Mouse (Mus musculus): Measurements from ENCODE around the gene Ugt1a1. TPM values are rescaled to one million over a fixed set of nuclear protein-coding genes. Genes with fewer than 3 reads are reported as not detected.
"Not testable (repeated sequence)": the region's sequence is repeated elsewhere in the genome, so short reads cannot be mapped to it uniquely, and the experiment has no call there.

Ugt1a1 gene
- not detected in 2 replicates for total RNA-seq (2014; rRNA removed)
- polyA plus RNA-seq (2015; fragmentation: Nextera tagmentation; extraction: Ambion mirVana): not detected in 2 replicates

DNA sequence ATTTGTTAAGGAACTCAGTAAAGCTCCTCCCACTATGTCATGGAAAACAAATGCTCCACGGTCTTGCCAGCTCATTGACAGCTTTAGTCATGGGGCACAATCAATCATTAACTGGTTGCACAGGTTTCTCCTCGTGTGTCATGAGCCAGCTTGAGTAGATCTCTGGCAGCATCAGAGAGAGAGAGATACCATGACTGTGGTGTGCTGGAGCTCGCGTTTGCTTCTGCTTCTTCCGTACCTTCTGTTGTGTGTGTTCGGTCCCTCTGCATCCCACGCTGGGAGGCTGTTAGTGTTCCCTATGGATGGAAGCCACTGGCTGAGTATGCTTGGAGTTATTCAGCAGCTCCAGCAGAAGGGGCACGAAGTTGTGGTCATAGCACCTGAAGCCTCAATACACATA lies at the start of gene Ugt1a1:
Gene Ugt1a1 (plus strand): TSS at position 148 of the 400 bp plus-strand sequence.
- Histone ChIP-seq H3K27ac (ENCODE audit: low read depth, low read length) (no peak within 1 kb of the TSS), H3K9ac (replicated peaks; ENCODE audit: low read length, poor library complexity, severe bottlenecking) (no peak within 1 kb of the TSS), H3K4me3 (ENCODE audit: low read depth, low read length) (no peak within 1 kb of the TSS), H3K36me3 (ENCODE audit: insufficient read depth, low read length) (no peaks in the 10 kb centered on the region), H3K4me2 (ENCODE audit: low read depth, low read length, poor library complexity, severe bottlenecking) (no peak within 1 kb of the TSS), H3K27me3 (ENCODE audit: insufficient read depth, low read length) (no peaks in the 10 kb centered on the region), H3K4me1 (ENCODE audit: insufficient read depth, low read length) (no peaks in the 10 kb centered on the region), H3K9me3 (ENCODE audit: low read length) (peaks cover 51% of the 10 kb centered on the region)
- TF ChIP-seq CTCF (IDR thresholded peaks at IDR 0.05): no peak
- DNase-seq (ENCODE audit: low spot score) (peak; percentile 8), ATAC-seq (ENCODE audit: low FRiP score) (0 out of 2 replicates have a peak, but pooled peaks have one; percentile 8)
- 69% methylated on average over 8 of the region's 8 CpGs for WGBS

DNA sequence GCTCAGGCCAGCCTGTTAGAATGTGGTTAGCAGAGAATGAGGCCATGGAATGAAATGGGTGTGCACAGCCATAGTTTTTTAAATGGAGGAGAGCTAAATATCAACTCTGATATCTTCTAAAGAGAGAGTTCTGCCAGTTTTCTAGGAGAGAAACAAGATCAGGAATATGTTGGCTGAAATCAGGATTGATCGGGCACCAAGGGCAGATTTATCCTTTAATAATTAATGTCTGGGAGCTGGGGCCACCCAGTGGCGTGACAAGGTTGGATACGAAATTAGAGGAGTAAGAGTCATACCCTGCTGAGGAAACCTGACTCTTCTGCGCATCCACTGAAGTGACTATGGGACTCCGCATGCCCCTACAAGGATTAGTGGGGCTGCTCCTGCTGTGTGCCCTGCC lies 46.0 kb upstream of the Ugt1a1 start, which contains the start of gene Ugt1a5:
Gene Ugt1a5 (plus strand): TSS at position 302 of the 400 bp plus-strand sequence.
- no peak for DNase-seq (ENCODE audit: low spot score)
- 83% methylated on average over 5 of the region's 5 CpGs for WGBS
- Histone ChIP-seq H3K36me3 (ENCODE audit: insufficient read depth, low read length) (no peaks in the 10 kb centered on the region), H3K27ac (ENCODE audit: low read depth, low read length) (no peak within 1 kb of the TSS), H3K4me1 (ENCODE audit: insufficient read depth, low read length) (no peaks in the 10 kb centered on the region), H3K27me3 (ENCODE audit: insufficient read depth, low read length) (no peaks in the 10 kb centered on the region), H3K9ac (replicated peaks; ENCODE audit: low read length, poor library complexity, severe bottlenecking) (no peak within 1 kb of the TSS), H3K4me3 (ENCODE audit: low read depth, low read length) (no peak within 1 kb of the TSS), H3K4me2 (ENCODE audit: low read depth, low read length, poor library complexity, severe bottlenecking) (no peak within 1 kb of the TSS), H3K9me3 (ENCODE audit: low read length) (no peaks in the 10 kb centered on the region)
- no peak for TF ChIP-seq CTCF (IDR thresholded peaks at IDR 0.05)
- ATAC-seq (ENCODE audit: low FRiP score): no peak

DNA sequence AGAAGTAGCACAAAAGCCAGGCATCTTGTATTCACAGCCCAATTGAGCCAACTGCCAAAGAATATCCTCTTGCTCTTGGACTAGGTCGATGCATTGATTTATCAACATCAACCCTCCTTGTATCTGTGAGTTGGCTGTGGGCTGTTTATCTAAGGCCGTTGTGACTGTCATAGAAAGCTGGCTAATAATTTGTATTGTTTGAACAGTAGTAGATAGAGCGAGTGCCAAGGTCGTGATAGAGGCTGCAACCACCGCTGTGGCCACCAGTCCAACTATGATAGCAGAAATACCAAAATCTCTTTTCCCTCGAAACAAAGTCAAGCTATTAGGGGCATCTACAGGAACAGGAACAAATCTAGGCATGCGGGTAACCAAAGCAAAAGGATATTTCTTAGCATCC lies 39.6 kb upstream of the Ugt1a1 start:
- not testable (repeated sequence) for DNase-seq (ENCODE audit: low spot score); H3K4me1 ChIP-seq (ENCODE audit: insufficient read depth, low read length); H3K4me3 ChIP-seq (ENCODE audit: low read depth, low read length); H3K36me3 ChIP-seq (ENCODE audit: insufficient read depth, low read length); H3K27ac ChIP-seq (ENCODE audit: low read depth, low read length); H3K9me3 ChIP-seq (ENCODE audit: low read length); H3K27me3 ChIP-seq (ENCODE audit: insufficient read depth, low read length); H3K4me2 ChIP-seq (ENCODE audit: low read depth, low read length, poor library complexity, severe bottlenecking); ATAC-seq (ENCODE audit: low FRiP score); H3K9ac ChIP-seq (replicated peaks; ENCODE audit: low read length, poor library complexity, severe bottlenecking)
- WGBS: 97% methylated on average over 5 of the region's 7 CpGs

DNA sequence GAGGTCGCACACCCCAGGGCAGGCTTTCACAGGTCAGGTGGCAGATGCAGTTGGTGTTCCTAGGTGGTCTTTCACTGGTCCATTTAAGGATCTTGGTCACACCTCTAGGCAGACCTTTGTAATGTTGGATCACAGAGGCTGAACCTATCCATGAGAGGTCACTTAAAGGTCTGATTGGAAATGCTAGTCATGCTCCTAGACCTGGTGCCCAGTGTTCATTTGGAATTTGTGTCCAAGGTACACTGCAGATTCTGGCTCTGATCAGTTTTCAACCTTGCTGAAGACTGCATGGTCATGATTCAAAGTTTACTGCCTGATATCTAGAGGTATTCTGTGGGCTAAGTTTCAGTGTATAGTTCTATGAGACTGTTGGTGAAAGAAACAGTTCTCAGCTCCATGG lies 32.1 kb upstream of the Ugt1a1 start:
- no peaks in the 10 kb centered on the region for H3K36me3 ChIP-seq (ENCODE audit: insufficient read depth, low read length)
- ATAC-seq (ENCODE audit: low FRiP score) (no peak), DNase-seq (ENCODE audit: low spot score) (no peak)
- H3K9ac ChIP-seq (replicated peaks; ENCODE audit: low read length, poor library complexity, severe bottlenecking): no peak overlapping the region
- WGBS: 100% methylated on average over 1 of the region's 1 CpGs
- H3K27me3 ChIP-seq (ENCODE audit: insufficient read depth, low read length): no peaks in the 10 kb centered on the region
- H3K4me2 ChIP-seq (ENCODE audit: low read depth, low read length, poor library complexity, severe bottlenecking): no peak overlapping the region
- no peaks in the 10 kb centered on the region for H3K4me1 ChIP-seq (ENCODE audit: insufficient read depth, low read length)
- H3K9me3 ChIP-seq (ENCODE audit: low read length): no peaks in the 10 kb centered on the region
- no peak overlapping the region for H3K27ac ChIP-seq (ENCODE audit: low read depth, low read length)
- no peak overlapping the region for H3K4me3 ChIP-seq (ENCODE audit: low read depth, low read length)
- no peak for TF ChIP-seq CTCF (IDR thresholded peaks at IDR 0.05)

DNA sequence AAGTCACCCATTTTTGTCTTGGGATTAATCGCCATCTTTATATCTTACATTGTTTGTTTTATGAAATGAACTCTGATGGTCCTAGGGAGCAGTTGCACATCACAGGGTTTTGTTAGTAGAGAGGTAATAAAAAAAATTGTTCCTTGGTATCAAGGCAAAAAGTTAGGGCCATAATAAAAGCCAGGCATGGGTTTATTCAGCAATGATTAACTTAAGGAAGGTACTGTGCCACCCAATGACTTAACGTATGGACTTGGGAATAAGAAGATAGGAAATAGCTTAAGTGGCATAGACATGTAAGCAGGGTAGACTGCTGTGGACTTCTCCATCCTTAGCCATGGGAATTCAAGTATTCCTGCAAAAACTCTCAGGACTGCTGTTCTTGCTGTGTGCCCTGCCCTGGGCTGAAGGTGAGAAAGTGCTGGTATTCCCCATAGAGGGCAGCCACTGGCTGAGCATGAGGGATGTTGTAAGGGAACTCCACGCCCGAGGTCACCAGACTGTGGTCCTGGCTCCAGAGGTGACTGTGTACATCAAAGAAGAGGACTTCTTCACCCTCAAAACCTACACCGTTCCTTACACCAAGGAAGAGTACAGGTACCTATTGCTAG lies 25.3 kb upstream of the Ugt1a1 start:
- 91% methylated on average over 5 of the region's 5 CpGs for WGBS
- no peak for ATAC-seq (ENCODE audit: low FRiP score)
- no peak for TF ChIP-seq CTCF (IDR thresholded peaks at IDR 0.05)

DNA sequence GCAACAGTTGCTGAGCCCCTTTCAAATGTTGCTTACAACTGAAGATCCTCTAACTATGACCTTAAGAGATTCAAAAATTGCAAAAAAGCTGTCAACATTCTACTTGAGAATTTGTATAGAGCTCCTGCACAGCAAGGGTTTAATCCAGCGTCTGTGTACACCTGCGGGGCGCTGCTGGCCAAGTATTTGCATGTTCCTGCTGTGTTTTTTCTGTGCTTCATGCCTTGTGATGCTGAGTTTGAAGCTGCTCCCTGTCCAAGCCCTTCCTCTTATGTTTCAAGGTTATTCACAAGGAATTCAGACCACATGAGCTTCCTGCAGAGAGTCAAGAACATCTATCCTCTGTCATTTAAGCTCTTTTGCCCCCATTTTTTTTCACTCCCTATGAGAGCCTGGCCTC lies 19.6 kb upstream of the Ugt1a1 start:
- ATAC-seq (ENCODE audit: low FRiP score): no peak
- no peak overlapping the region for H3K4me3 ChIP-seq (ENCODE audit: low read depth, low read length)
- H3K27ac ChIP-seq (ENCODE audit: low read depth, low read length): no peak overlapping the region
- H3K27me3 ChIP-seq (ENCODE audit: insufficient read depth, low read length): no peaks in the 10 kb centered on the region
- TF ChIP-seq CTCF (IDR thresholded peaks at IDR 0.05): no peak
- H3K4me1 ChIP-seq (ENCODE audit: insufficient read depth, low read length): no peaks in the 10 kb centered on the region
- no peaks in the 10 kb centered on the region for H3K9me3 ChIP-seq (ENCODE audit: low read length)
- no peak overlapping the region for H3K4me2 ChIP-seq (ENCODE audit: low read depth, low read length, poor library complexity, severe bottlenecking)
- 58% methylated on average over 3 of the region's 3 CpGs for WGBS
- H3K36me3 ChIP-seq (ENCODE audit: insufficient read depth, low read length): no peaks in the 10 kb centered on the region
- no peak for DNase-seq (ENCODE audit: low spot score)
- H3K9ac ChIP-seq (replicated peaks; ENCODE audit: low read length, poor library complexity, severe bottlenecking): no peak overlapping the region

More for the DNA sequence above, 25.3 kb upstream of the Ugt1a1 start:
- Histone ChIP-seq H3K9ac (replicated peaks; ENCODE audit: low read length, poor library complexity, severe bottlenecking) (no peak overlapping the region), H3K9me3 (ENCODE audit: low read length) (no peaks in the 10 kb centered on the region), H3K36me3 (ENCODE audit: insufficient read depth, low read length) (no peaks in the 10 kb centered on the region), H3K27ac (ENCODE audit: low read depth, low read length) (no peak overlapping the region), H3K4me1 (ENCODE audit: insufficient read depth, low read length) (no peaks in the 10 kb centered on the region), H3K4me3 (ENCODE audit: low read depth, low read length) (no peak overlapping the region), H3K27me3 (ENCODE audit: insufficient read depth, low read length) (no peaks in the 10 kb centered on the region), H3K4me2 (ENCODE audit: low read depth, low read length, poor library complexity, severe bottlenecking) (no peak overlapping the region)
- DNase-seq (ENCODE audit: low spot score): no peak

Measured in midbrain, postnatal 0 days (tissue).